Mouse (Mus musculus) fibroblast of lung, adult 2 months (primary cell): ENCODE results near the gene Hk1.

ENCODE experiments used
- DNase-seq: peaks from one replicate; pipeline ENCODE4 v3.0.0-alpha.2; 2011; ENCODE audit warnings: low read depth

Gene Hk1

DNA sequence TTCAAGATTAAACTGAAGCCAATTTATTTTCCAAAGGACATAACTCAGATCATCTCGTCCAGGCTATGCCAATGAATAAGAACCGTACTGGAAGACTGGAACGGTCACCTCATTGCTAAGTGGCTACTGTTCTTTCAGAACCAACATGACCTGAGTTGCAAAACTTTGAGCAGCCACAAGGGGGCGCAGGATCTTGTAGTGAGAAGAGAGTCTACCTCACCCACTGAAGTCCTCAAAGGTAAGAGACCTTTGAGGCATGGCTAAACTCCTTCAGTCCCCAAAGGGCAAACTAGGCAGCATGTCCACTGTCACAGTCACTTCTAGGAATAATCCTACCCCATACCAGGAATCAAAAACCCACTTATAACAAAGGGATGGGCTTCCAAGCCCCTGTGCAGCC, 104.5 kb downstream of the Hk1 start:
- DNase-seq = peak; percentile 36

DNA sequence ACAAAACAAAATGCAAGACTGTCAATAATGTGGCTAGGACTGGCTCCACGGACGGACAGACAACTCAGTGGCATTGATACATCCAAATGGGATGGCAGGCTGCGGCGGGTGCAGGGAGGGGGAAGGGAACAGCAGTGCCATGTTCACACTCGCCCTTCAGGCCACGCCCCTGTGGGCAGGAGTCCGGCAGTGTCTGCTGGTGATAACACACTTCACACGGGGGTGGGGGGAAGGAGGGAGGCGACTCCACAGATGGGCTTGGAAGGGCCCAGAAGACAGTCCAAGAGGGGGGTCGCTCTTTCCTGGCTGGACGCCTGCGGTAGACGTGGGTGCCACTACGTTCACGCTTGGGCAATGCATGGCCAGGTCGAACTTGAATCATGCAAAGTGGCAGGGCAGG, 110.4 kb downstream of the Hk1 start:
- no peak for DNase-seq

DNA sequence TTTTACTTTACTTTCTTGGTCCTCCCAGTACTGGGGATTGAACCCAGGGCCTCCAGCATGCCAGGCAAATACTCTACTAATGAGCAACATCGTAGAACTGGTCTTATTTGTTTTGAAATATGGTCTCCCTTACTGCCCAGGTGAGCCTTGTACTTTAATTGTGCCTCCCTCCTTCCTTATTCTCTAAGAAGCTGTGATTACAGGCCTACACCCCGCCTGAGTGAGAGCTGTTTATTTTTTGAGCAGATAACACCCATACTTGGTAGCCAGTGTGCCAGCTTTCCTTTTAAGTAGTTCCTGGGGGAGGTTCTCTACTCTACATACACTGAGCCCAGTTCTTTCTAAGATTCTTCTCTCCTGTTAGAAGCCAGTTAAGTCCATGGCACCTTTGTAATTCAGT, 115.4 kb downstream of the Hk1 start:
- no peak for DNase-seq

DNA sequence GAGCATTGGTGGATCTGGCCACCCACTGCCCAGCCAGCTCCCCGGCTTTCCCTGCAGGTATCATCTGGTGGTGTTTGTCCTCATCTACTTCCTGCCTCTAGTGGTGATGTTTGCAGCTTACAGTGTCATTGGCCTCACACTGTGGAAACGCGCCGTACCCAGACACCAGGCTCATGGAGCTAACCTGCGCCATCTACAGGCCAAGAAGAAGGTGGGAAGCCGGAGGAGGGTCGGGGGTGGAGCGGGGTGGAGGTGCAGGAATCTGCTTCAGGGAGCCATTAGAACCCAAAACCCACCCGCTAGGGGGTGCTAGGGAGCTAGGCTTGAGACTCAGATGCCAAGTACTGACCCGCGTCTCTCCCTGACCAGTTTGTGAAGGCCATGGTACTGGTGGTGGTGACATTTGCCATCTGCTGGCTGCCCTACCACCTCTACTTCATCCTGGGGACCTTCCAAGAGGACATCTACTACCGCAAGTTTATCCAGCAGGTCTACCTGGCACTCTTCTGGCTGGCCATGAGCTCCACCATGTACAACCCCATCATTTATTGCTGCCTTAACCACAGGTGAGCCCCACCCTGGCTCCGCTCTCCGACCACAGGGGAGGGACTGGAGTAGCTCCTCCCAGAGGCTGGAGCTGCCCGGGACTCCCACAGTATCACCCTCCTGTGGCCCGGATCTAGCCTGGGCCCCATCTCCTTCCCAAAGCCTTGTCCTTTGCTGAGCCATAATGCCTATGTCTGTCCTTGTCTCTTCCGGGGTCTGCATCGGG, 118.4 kb downstream of the Hk1 start:
- DNase-seq = peak; percentile 51

DNA sequence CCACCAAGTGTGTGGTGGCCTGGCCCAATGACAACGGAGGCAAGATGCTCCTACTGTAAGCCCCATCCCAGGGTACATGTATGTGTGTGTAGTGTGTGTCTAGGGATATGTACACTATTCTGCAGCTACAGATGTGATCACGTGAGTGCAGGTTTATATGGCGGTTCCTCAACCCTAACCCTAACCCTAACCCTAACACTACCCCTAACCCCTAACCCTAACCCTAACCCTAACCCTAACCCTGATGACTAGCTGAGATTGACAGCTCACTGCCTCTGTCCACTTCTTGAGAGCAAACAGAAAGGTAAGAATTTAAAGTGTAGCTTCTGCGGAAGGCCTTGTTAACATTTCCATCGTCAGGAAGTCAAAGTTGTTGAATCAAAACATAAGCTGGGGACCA, 121.4 kb downstream of the Hk1 start:
- no peak for DNase-seq

DNA sequence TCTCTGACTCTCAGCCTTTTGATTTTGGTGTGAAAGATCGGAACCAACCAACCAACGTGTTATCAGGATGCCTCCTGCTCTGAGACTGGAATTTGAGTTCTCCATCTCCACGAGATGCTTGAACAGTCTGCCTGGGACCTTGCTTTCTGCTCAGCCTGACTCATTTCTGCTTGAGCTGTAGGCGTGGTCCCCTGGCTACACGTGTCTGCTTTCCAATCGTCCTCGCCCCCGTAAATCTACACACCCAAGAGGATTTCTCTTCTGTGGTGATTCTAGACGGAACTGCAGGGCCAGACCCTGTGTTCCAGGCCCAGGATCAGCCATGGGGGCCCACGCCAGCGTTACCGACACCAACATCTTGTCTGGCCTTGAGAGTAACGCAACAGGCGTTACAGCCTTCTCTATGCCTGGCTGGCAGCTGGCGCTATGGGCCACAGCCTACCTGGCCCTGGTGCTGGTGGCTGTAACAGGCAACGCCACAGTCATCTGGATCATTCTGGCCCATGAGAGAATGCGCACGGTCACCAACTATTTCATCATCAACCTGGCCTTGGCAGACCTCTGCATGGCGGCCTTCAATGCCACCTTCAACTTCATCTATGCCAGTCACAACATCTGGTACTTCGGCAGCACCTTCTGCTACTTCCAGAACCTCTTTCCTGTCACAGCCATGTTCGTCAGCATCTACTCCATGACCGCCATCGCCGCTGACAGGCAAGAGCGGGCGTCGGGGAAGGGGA, 127.0 kb downstream of the Hk1 start:
- no peak for DNase-seq

DNA sequence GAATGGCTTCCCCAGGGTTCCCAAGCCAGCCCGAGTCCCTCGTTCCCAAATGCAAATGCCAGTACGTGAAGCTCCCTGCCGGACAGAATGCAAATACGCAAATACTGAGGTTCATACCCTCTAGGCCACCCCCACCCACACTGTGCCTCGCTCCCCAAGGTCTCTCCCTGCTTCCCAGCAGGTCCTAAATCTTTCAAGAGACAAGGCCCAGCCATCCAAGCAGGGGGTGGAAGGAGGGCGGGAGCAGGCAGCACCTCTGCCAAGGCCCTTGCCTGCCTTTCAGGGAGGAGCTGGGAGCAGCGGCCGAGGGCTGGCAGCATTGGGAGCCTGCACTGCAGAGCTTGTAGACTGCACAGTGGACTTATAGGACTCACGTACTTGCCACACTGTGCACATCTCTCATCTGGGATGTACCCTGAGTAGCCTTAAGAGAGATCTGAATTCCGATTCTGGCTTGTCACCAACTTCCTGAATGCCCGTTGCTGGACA, 127.7 kb downstream of the Hk1 start, which contains the start of gene Tacr2:
Tacr2 (plus strand) TSS at position 439 of the 489 bp plus-strand sequence.
- no peak for DNase-seq

DNA sequence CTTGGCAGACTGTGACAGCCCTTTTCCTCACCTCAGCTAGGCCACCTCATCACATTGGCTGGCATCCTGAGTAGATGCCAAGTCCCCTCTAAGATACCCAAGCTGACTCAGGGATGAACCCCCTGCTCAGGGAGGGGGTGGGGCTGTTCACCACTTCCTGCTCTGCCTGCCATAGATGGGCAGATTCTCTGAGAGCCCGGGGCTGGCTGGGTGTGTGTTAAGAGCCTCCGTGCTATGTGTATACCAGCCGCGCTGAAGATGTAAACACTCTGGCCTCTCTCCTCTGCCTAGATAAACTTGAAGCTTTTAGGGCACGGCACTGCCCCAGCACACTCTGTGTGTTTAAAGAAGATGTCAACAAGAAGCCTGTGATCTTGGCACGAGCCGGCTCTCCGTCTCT, 131.9 kb downstream of the Hk1 start:
- DNase-seq = no peak

DNA sequence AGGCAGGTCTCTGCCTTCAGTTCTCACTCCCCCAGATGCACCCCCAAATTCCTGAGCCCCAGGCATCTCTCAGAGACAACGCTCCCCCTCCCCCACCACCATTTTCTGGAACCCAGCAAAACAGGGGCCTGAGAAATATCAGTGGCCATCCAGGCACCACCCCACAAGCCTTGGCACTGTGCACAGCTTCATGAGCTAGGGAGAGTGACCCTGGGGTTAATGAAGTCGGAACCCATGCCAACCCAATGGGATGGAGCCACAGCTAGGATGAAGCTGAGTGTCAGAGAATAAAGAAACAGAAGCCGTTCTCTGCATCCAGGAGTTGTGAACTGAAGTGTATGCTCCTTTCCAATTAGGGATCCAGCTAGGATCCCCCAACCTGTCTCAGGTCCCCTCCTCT, 132.6 kb downstream of the Hk1 start:
- no peak for DNase-seq

DNA sequence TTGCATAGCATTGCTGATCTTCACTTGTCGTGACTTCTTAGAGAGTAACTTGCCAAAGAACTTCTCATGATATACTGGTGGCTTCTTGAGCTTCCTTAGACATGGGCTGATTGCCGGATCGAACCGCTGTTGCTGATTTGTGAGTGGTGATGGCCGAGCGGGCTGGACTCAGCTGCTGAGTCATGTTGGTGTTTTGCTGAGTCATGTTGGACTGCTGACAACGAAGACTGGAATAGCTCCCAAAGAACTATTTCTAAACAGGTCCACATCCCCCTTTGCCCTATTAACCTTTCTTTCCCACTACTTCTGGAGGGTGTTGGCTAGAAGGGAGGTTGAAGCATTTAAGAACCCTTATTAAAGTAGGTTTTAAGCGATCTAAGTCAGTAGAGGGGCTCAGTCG, 135.6 kb downstream of the Hk1 start:
- DNase-seq = no peak

DNA sequence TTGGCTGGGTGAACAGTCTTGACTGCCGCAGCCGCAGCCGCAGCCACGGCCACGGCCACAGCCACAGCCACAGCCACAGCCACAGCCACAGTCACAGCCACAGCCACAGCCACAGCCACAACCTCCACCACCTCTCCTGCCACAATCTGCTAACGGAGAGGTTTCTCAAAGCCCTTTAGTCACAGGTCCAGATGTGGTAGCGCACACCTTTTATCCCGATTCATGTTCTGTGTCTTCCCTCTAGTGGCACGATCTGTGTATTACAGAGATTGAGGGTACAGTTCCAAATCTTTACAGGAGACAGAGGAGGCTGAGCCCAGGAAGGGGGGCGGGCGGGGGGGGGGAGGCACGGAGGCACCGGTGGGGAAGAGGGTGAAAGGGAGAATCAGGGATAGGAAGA, 136.8 kb downstream of the Hk1 start:
- peak; percentile 25 for DNase-seq

DNA sequence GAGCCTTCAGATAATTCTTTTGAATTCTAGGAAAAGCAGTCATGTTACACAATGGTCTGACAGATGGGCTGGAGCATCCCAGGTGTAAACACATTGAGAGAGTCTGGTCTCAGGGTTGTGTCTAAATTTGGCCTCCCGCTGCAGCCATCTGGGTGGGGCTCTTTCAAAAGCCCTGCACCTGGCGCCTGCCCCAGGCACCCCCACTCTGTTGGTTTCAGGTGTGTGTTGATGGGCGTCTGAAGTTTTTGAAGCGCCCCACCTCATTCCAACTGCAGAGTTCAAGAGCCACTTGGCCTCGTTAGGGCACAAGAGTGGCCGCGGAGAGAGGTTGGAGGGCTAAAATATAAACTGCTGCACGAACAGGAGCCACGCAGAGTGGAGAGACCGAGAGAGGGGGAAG, 137.3 kb downstream of the Hk1 start:
- DNase-seq = no peak

DNA sequence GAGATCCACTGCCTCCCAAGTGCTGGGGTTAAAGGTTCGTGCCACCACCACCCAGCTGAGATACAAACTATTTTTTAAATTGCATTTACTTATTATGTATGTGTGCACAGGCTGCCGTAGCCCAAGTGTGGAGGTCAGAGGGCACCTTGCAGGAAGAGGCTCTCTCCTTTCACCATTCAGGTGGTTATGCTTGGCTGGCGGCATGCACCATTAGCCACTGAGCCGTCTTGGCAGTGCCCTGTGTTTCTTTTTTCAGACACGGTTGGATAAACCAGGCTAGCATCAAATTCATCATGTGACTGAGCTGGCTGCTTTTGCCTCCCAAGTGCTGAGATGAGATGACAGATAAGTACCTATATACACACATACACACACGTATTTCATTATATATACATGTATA, 140.4 kb downstream of the Hk1 start:
- DNase-seq = no peak

DNA sequence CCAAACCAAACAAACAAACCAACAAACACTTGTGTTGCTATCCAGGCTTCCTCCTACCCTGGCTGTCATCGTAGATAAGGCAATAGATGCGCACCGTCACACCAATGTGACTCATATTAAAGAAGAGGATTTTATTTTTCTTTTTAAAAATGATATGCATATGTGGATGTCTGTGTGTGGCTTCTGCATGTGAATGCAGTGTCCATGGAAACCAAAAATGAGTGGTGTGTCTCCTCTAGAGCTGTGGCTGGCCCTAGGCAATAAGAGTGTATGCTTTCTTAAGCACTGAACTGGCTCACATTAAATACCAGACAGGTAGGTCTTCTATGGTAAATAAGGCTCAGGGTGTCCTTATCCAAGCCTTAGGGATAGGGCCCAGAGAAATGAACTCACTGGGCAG, 141.0 kb downstream of the Hk1 start:
- DNase-seq = no peak

DNA sequence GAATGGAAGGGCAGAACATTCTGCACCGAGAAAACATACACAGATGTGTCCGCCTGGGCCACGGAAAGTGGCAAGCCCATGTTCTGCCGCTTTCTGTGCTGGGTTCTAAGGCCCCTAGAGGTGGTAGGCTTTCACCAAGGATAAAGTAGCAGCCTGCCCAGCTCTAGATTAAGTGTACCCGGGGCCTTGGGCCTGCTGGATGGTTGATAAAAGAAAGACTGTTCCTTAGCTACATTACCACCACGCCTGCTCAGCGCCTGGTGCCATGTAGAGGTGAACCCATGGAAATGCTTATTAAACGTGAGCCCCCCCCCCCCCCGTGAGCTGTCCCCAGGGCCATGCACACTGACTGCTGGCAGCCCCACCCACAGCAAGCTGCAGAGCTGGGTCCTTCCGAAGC, 142.5 kb downstream of the Hk1 start:
- no peak for DNase-seq

DNA sequence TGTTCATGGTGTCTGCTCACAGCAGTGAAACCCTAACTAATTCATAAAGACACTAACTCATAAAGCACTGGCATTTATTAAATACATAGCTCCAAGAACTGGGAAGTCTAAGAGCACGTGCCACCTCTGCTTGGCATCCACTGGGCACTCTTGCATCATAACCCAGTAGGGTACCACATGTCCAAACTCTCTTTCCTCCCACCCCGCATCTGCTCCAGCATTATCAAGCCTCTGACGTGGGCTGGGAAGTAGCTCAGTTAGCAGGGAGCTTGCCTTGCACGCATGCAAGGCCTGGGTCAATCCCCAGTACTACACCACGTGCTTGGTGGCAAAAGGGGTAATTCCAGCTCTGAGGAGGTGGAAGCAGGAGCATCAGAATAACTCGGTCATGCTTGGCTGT, 143.5 kb downstream of the Hk1 start:
- no peak for DNase-seq

DNA sequence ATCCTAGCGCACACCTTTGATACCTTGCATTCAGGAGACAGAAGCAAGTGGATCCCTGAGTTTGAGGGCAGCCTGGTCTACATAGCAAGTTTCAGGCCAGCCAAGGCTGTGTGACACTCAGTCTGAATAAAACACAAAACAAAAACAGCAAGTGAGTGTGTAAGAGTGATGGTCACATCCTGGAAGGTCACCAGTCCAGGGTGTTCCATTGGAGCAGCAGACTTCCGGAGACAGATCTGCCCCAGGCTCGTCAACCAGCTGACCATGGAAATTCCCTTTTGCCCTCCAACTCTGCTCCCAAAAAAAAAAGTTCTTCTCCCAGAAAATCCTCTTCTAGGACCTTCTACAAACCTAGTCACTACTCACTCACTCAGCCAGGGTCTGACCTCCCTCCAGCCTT, 147.9 kb downstream of the Hk1 start:
- no peak for DNase-seq

DNA sequence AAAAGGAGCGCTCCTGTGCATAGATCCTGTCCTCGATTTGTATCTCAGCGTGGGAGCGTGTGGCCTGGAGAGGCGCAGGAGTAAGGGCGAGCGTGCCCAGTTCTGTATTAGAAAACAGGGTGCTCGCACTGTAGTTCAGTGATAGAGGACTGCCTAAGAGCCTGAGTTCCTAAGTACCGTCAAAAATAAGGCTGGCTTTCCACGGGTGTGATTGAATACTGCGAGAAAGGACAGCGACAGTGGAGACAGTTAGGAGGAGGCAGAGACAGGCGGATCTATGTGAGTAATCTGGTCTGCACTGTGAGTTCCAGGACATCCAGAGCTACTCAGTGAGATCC, 148.3 kb downstream of the Hk1 start:
- DNase-seq = no peak

DNA sequence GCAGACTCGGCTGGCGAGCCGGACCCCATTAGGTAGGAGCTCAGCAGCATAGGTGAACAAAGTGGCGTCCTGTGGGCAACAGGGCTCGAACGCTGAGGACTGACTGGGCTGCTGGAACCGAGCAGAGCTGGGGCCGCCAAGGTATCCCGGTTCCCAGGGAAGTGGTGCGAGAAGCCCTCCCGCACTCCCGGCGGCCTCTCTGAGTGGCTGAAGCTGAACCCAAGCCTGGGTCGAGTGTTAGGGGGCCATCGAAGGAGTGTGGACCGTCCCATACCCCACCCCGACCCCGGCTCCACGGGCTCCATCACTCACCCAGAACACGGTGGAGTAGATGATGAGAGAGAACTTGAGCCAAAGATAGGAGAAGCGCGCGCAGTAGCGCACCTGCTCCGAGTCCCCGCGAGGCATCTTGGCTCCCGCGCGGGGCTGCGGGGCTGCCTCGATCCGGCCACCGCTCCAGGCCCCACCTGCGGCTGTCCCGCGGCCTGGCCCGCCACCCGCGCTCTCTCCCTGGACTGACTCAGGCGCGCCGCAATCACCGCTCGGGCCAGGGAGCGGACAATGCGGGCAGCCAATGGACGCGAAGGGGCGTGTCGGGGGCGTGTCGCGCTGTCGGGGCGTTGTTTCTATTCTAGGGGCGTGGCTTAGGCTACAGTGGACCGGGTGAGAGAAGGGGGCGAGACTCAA, 148.9 kb downstream of the Hk1 start, which contains the start of gene Tspan15:
Tspan15 (minus strand) TSS at position 544 of the 687 bp plus-strand sequence.
- DNase-seq = peak; percentile 44

DNA sequence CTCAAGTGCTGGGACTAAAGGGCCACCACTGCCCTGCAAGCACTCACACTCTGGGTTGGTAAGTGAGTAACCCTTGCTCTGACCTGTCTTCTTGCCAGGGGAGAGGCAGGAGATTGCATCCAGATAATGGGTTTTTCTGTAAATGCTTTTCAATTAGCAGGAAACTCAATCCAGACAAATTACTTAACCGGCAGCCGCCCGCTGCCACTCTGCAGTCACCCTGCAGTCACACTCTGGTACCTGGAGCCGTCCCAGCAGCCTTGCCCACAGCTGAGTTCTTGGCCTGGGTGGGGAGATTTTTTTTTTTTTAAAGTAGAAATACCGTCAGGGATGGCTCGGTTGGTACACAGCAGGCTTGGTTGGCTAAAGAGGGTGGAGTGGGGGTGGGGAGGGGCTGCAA, 151.6 kb downstream of the Hk1 start:
- no peak for DNase-seq

DNA sequence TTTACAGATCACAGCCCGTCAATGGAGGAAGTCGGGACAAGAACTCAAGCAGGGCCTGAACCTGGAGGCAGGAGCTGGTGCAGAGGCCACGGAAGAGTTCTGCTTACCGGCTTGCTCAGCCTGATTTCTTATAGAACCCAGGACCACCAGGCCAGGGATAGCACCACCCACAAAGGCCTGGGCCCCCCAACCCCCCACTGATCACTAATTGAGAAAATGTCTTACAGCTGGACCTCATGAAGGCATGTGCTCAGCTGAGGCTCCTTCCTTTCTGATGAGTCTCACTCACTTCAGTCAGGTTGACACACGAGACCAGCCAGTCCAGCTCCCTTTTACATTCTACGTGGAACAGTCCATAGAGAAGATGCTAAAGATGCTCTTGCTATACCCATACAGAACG, 153.9 kb downstream of the Hk1 start:
- no peak for DNase-seq

DNA sequence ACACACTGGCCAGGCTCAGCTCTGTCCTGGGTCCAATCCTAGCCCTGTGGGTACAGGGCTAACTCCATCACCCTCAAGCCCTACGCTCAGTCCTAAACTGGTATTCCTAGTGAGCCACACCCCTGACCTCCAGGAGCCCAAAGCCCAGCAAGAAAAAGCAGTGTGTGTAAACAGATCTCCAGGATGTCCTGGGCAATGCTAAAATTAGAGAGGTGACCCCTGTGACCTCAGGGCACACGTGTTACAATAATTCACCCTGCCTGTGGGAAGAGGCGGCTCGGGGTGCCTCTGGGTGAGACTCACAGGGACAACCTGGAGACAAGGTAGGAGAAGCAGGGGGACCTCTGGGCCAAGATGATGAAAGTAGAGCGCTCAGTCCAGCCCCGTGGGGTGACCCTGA, 155.5 kb downstream of the Hk1 start:
- no peak for DNase-seq

DNA sequence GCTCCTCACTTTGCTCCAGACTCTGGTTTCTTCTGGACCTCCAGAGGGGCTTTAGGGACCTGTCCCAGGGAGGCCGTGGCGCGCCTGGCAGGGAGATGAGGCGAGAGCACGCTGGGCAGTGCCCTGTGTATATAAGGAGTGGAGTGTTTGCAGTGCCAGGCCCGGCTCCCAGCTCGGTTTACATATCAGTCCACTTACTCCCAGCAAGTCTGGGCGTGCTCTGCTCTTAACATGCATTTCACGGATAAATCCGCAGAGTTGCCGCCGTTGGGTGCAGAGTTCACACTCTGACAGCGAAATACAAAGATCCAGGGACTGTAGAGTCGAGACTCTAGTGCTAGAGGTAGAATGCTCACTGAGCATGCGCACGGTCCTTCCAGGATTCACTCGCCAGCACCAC, 156.9 kb downstream of the Hk1 start:
- no peak for DNase-seq
